Mouse (Mus musculus) liver, adult (tissue): Measurements from ENCODE around the gene Znhit2.

Experiments used
- GATA4 ChIP-seq: IDR thresholded peaks from 2 replicates; pipeline ENCODE4 v1.6.1; 2014; ENCODE audit warnings: mild to moderate bottlenecking, low read length; ENCODE audit not compliant: insufficient replicate concordance

Gene Znhit2

GRCm38 (mm10) chr19:6085417-6085879, 24.5 kb downstream of the Znhit2 start:
- TF ChIP-seq GATA4: no peak

- TF ChIP-seq GATA4: no peak
These were observed 27.8 kb downstream of the Znhit2 start for GRCm38 (mm10) chr19:6088841-6089240.

- no peak for TF ChIP-seq GATA4
These were observed 33.1 kb downstream of the Znhit2 start, which contains the start of gene AC131692.1 for GRCm38 (mm10) chr19:6094119-6094518. AC131692.1 (plus strand) TSS chr19:6094419.

- no peak for TF ChIP-seq GATA4
These were observed 36.9 kb downstream of the Znhit2 start for GRCm38 (mm10) chr19:6097847-6098246.

- TF ChIP-seq GATA4: no peak
These were observed 40.2 kb downstream of the Znhit2 start for GRCm38 (mm10) chr19:6101186-6101585.

GRCm38 (mm10) chr19:6102169-6102853, 41.3 kb downstream of the Znhit2 start:
- TF ChIP-seq GATA4: no peak

- no peak for TF ChIP-seq GATA4
These were observed 43.5 kb downstream of the Znhit2 start for GRCm38 (mm10) chr19:6104476-6104875.

- no peak for TF ChIP-seq GATA4
These were observed 44.6 kb downstream of the Znhit2 start, which contains the start of gene Naaladl1 for GRCm38 (mm10) chr19:6105586-6105985. Naaladl1 (plus strand) TSS chr19:6105782.
